Mouse (Mus musculus) neural tube, embryonic 15.5 days (tissue): ENCODE measurements around the gene Olfr924. TPM values are rescaled to one million over a fixed set of nuclear protein-coding genes. Genes with fewer than 3 reads are reported as not detected.
"Not testable (repeated sequence)": the region's sequence is repeated elsewhere in the genome, so short reads cannot be mapped to it uniquely, and the experiment has no call there.

ENCODE experiments used
- ATAC-seq: fragments of 200-750 bp; cut with Nextera tagmentation; 2 replicates; pipeline ENCODE4 v1.8.0; 2017; ENCODE audit warnings: mild to moderate bottlenecking, moderate TSS enrichment, moderate library complexity; ENCODE audit not compliant: low FRiP score
- H3K27ac ChIP-seq: fragments of 300-500 bp; sonication (generic); replicated peaks from 2 replicates; pipeline ENCODE4 v1.5.1; 2015; ENCODE audit warnings: mild to moderate bottlenecking, inconsistent platforms
- H3K27me3 ChIP-seq: fragments of 300-500 bp; sonication (generic); replicated peaks from 2 replicates; pipeline ENCODE4 v1.6.1; 2015; ENCODE audit warnings: inconsistent platforms
- H3K36me3 ChIP-seq: fragments of 300-500 bp; sonication (generic); 2 replicates; pipeline ENCODE4 v1.6.1; 2015; ENCODE audit warnings: inconsistent platforms
- H3K4me1 ChIP-seq: fragments of 300-500 bp; sonication (generic); 2 replicates; pipeline ENCODE4 v1.6.1; 2015; ENCODE audit warnings: inconsistent platforms
- H3K4me2 ChIP-seq: fragments of 300-500 bp; sonication (generic); 2 replicates; pipeline ENCODE4 v1.6.1; 2015; ENCODE audit warnings: inconsistent platforms, mild to moderate bottlenecking, moderate library complexity
- H3K4me3 ChIP-seq: fragments of 300-500 bp; sonication (generic); replicated peaks from 2 replicates; pipeline ENCODE4 v1.5.1; 2015; ENCODE audit warnings: mild to moderate bottlenecking, inconsistent platforms
- H3K9ac ChIP-seq: fragments of 300-500 bp; sonication (generic); replicated peaks from 2 replicates; pipeline ENCODE4 v1.6.1; 2015; ENCODE audit warnings: mild to moderate bottlenecking, inconsistent platforms
- H3K9me3 ChIP-seq: fragments of 300-500 bp; sonication (generic); replicated peaks from 2 replicates; pipeline ENCODE4 v1.6.1; 2016; ENCODE audit warnings: inconsistent platforms
- WGBS: fragments of 180-500 bp; shearing (Covaris S2); methylation state at CpG from one replicate; pipeline ENCODE4 v1.1.7; 2015; ENCODE audit warnings: mixed read lengths; 5-methylcytosine and 5-hydroxymethylcytosine counted together
- polyA plus RNA-seq: library from polyadenylated mRNA; unstranded; fragments of >200 nt; fragmentation: Nextera tagmentation; extraction: Ambion mirVana; gene quantifications from 2 replicates; pipeline ENCODE4 v1.2.1, GENCODE M21; 2015

The Olfr924 gene
- not detected in 2 replicates for polyA plus RNA-seq

- Histone ChIP-seq H3K4me3 (no peak within 1 kb of the TSS), H3K27me3 (no peaks in the 10 kb centered on the region), H3K4me2 (no peak within 1 kb of the TSS), H3K9me3 (no peaks in the 10 kb centered on the region), H3K27ac (no peak within 1 kb of the TSS), H3K4me1 (no peaks in the 10 kb centered on the region), H3K9ac (no peak within 1 kb of the TSS), H3K36me3 (no peaks in the 10 kb centered on the region)
- 96% methylated on average over 1 of the region's 1 CpGs for WGBS
- no peak for ATAC-seq
These were observed at the start of gene Olfr924 for GRCm38 (mm10) chr9:38844149-38844548. Gene Olfr924 (plus strand): TSS chr9:38844449.

GRCm38 (mm10) chr9:38805696-38806095 is 38.6 kb upstream of the Olfr924 start:
- Histone ChIP-seq H3K27me3 (no peaks in the 10 kb centered on the region), H3K4me1 (no peaks in the 10 kb centered on the region), H3K27ac (no peak overlapping the region), H3K4me2 (no peak overlapping the region), H3K9ac (no peak overlapping the region), H3K36me3 (no peaks in the 10 kb centered on the region), H3K9me3 (no peaks in the 10 kb centered on the region), H3K4me3 (no peak overlapping the region)
- ATAC-seq, result no peak

- H3K4me3 ChIP-seq, result no peak within 1 kb of the TSS
- ATAC-seq, result no peak
- H3K4me2 ChIP-seq, result no peak within 1 kb of the TSS
- H3K9ac ChIP-seq, result no peak within 1 kb of the TSS
- no peaks in the 10 kb centered on the region for H3K27me3 ChIP-seq
- 61% methylated on average over 2 of the region's 2 CpGs for WGBS
- H3K4me1 ChIP-seq, result no peaks in the 10 kb centered on the region
- no peaks in the 10 kb centered on the region for H3K36me3 ChIP-seq
- H3K9me3 ChIP-seq, result no peaks in the 10 kb centered on the region
- no peak within 1 kb of the TSS for H3K27ac ChIP-seq
These were observed 29.9 kb upstream of the Olfr924 start, which contains the start of gene Olfr922 for GRCm38 (mm10) chr9:38814314-38814713. Gene Olfr922 (plus strand): TSS chr9:38814614.

GRCm38 (mm10) chr9:38815458-38815986 is 28.7 kb upstream of the Olfr924 start:
- Histone ChIP-seq H3K27me3 (no peaks in the 10 kb centered on the region), H3K4me3 (no peak overlapping the region), H3K9me3 (no peaks in the 10 kb centered on the region), H3K9ac (no peak overlapping the region), H3K27ac (no peak overlapping the region), H3K36me3 (no peaks in the 10 kb centered on the region), H3K4me2 (no peak overlapping the region), H3K4me1 (no peaks in the 10 kb centered on the region)
- 88% methylated on average over 1 of the region's 1 CpGs for WGBS
- ATAC-seq, result no peak

- Histone ChIP-seq H3K27me3 (no peaks in the 10 kb centered on the region), H3K9me3 (no peaks in the 10 kb centered on the region), H3K4me1 (no peaks in the 10 kb centered on the region), H3K27ac (no peak within 1 kb of the TSS), H3K9ac (no peak within 1 kb of the TSS), H3K4me3 (no peak within 1 kb of the TSS), H3K4me2 (no peak within 1 kb of the TSS), H3K36me3 (no peaks in the 10 kb centered on the region)
- WGBS, result 86% methylated on average over 1 of the region's 1 CpGs
- no peak for ATAC-seq
These were observed 18.0 kb upstream of the Olfr924 start, which contains the start of gene Olfr923 for GRCm38 (mm10) chr9:38826245-38826644. Gene Olfr923 (plus strand): TSS chr9:38826545.

- Histone ChIP-seq H3K9ac (no peak overlapping the region), H3K4me2 (no peak overlapping the region), H3K9me3 (no peaks in the 10 kb centered on the region), H3K36me3 (no peaks in the 10 kb centered on the region), H3K27ac (no peak overlapping the region), H3K27me3 (no peaks in the 10 kb centered on the region), H3K4me3 (no peak overlapping the region), H3K4me1 (no peaks in the 10 kb centered on the region)
- no peak for ATAC-seq
- WGBS, result 41% methylated on average over 2 of the region's 2 CpGs
These were observed 11.2 kb upstream of the Olfr924 start for GRCm38 (mm10) chr9:38833027-38833426.

- H3K9ac ChIP-seq, result no peak within 1 kb of the TSS
- H3K4me1 ChIP-seq, result no peaks in the 10 kb centered on the region
- H3K27me3 ChIP-seq, result no peaks in the 10 kb centered on the region
- H3K4me2 ChIP-seq, result no peak within 1 kb of the TSS
- no peaks in the 10 kb centered on the region for H3K9me3 ChIP-seq
- H3K4me3 ChIP-seq, result no peak within 1 kb of the TSS
- H3K36me3 ChIP-seq, result no peaks in the 10 kb centered on the region
- no peak within 1 kb of the TSS for H3K27ac ChIP-seq
- ATAC-seq, result no peak
These were observed 10.5 kb downstream of the Olfr924 start, which contains the start of gene Olfr26 for GRCm38 (mm10) chr9:38854760-38855159. Gene Olfr26 (plus strand): TSS chr9:38855060.

- H3K9me3 ChIP-seq, H3K36me3 ChIP-seq, ATAC-seq, H3K4me1 ChIP-seq, H3K27ac ChIP-seq, H3K4me3 ChIP-seq, H3K4me2 ChIP-seq, H3K27me3 ChIP-seq, H3K9ac ChIP-seq: not testable (repeated sequence)
- WGBS, result 42% methylated on average over 2 of the region's 2 CpGs
These were observed 30.6 kb downstream of the Olfr924 start for GRCm38 (mm10) chr9:38874880-38875279.

GRCm38 (mm10) chr9:38876826-38877225 is 32.6 kb downstream of the Olfr924 start, which contains the start of gene Olfr926:
Gene Olfr926 (plus strand): TSS chr9:38877126.
- no peaks in the 10 kb centered on the region for H3K36me3 ChIP-seq
- no peaks in the 10 kb centered on the region for H3K4me1 ChIP-seq
- H3K27ac ChIP-seq, result no peak within 1 kb of the TSS
- no peak for ATAC-seq
- H3K4me3 ChIP-seq, result no peak within 1 kb of the TSS
- 86% methylated on average over 2 of the region's 2 CpGs for WGBS
- no peak within 1 kb of the TSS for H3K9ac ChIP-seq
- H3K4me2 ChIP-seq, result no peak within 1 kb of the TSS
- no peaks in the 10 kb centered on the region for H3K9me3 ChIP-seq
- no peaks in the 10 kb centered on the region for H3K27me3 ChIP-seq

Other genes starting within 250 kb of the Olfr924 start
- not detected in 2 replicates for gene Olfr914, start 239.3 kb upstream of the Olfr924 start, polyA plus RNA-seq
- not detected in 2 replicates for gene Olfr916, start 184.6 kb upstream of the Olfr924 start, polyA plus RNA-seq
- gene Olfr917, start 178.6 kb upstream of the Olfr924 start, polyA plus RNA-seq, result not detected in 2 replicates
- not detected in 2 replicates for gene Olfr918, start 169.8 kb upstream of the Olfr924 start, polyA plus RNA-seq
- not detected in 2 replicates for gene Olfr919, start 140.8 kb upstream of the Olfr924 start, polyA plus RNA-seq
- gene Vwa5a, start 126.2 kb upstream of the Olfr924 start, polyA plus RNA-seq, result 8.0 and 17.9 TPM in 2 replicates
- gene Olfr920, start 92.2 kb upstream of the Olfr924 start, polyA plus RNA-seq, result not detected in 2 replicates
- not detected in 2 replicates for gene Olfr921, start 71.4 kb upstream of the Olfr924 start, polyA plus RNA-seq
- not detected in 2 replicates for gene Olfr922, start 29.8 kb upstream of the Olfr924 start, polyA plus RNA-seq
- gene Olfr923, start 17.9 kb upstream of the Olfr924 start, polyA plus RNA-seq, result not detected in 2 replicates
- not detected in 2 replicates for gene Olfr26, start 10.6 kb downstream of the Olfr924 start, polyA plus RNA-seq
- gene Olfr926, start 32.7 kb downstream of the Olfr924 start, polyA plus RNA-seq, result not detected in 2 replicates
- not detected in 2 replicates for gene Olfr930, start 85.4 kb downstream of the Olfr924 start, polyA plus RNA-seq
- gene Olfr933, start 127.9 kb downstream of the Olfr924 start, polyA plus RNA-seq, result not detected in 2 replicates
- gene Olfr934, start 143.9 kb downstream of the Olfr924 start, polyA plus RNA-seq, result not detected in 2 replicates
- not detected in 2 replicates for gene Olfr935, start 155.2 kb downstream of the Olfr924 start, polyA plus RNA-seq
- gene Olfr146, start 178.9 kb downstream of the Olfr924 start, polyA plus RNA-seq, result not detected in 2 replicates
- gene Olfr937, start 220.5 kb downstream of the Olfr924 start, polyA plus RNA-seq, result not detected in 2 replicates
- not detected in 2 replicates for gene Olfr938, start 234.4 kb downstream of the Olfr924 start, polyA plus RNA-seq